Mouse (Mus musculus): Measurements from ENCODE around the gene Atrnl1. TPM values are rescaled to one million over a fixed set of nuclear protein-coding genes. Genes with fewer than 3 reads are reported as not detected.
"Not testable (repeated sequence)": the region's sequence is repeated elsewhere in the genome, so short reads cannot be mapped to it uniquely, and the experiment has no call there.

Gene Atrnl1
- polyA plus RNA-seq, 1 experiment from 2014 or later, result 6.9 TPM

- no peak overlapping the region for H3K9ac ChIP-seq (ENCODE audit: low read length)
- H3K9me3 ChIP-seq (replicated peaks; ENCODE audit: control insufficient read depth, low read length), result no peaks in the 10 kb centered on the region
- H3K4me1 ChIP-seq (ENCODE audit: control insufficient read depth, insufficient read depth, low read length), result no peaks in the 10 kb centered on the region
- no peak overlapping the region for H3K4me3 ChIP-seq (ENCODE audit: low read depth, low read length)
- ATAC-seq (no peak), DNase-seq (ENCODE audit: low spot score) (no peak)
- 0 out of 2 replicates have a peak, but pooled peaks cover 3% of the 10 kb centered on the region for H3K36me3 ChIP-seq (ENCODE audit: control insufficient read depth, insufficient read depth, low read length)
- WGBS, result 91% methylated on average over 13 of the region's 13 CpGs
- H3K27me3 ChIP-seq (replicated peaks; ENCODE audit: control insufficient read depth, insufficient read depth, low read length), result no peaks in the 10 kb centered on the region
- H3K27ac ChIP-seq (ENCODE audit: low read depth, low read length), result no peak overlapping the region
- H3K4me2 ChIP-seq (ENCODE audit: low read length), result no peak overlapping the region
Observed at GRCm38 (mm10) chr19:57970342-57970895, 359.6 kb downstream of the Atrnl1 start.

GRCm38 (mm10) chr19:57975201-57975600 lies 364.4 kb downstream of the Atrnl1 start:
- 95% methylated on average over 6 of the region's 6 CpGs for WGBS
- Histone ChIP-seq H3K36me3 (ENCODE audit: control insufficient read depth, insufficient read depth, low read length) (0 out of 2 replicates have a peak, but pooled peaks cover 3% of the 10 kb centered on the region), H3K9ac (ENCODE audit: low read length) (no peak overlapping the region), H3K4me3 (ENCODE audit: low read depth, low read length) (no peak overlapping the region), H3K27me3 (replicated peaks; ENCODE audit: control insufficient read depth, insufficient read depth, low read length) (no peaks in the 10 kb centered on the region), H3K4me1 (ENCODE audit: control insufficient read depth, insufficient read depth, low read length) (no peaks in the 10 kb centered on the region), H3K4me2 (ENCODE audit: low read length) (no peak overlapping the region), H3K27ac (ENCODE audit: low read depth, low read length) (no peak overlapping the region), H3K9me3 (replicated peaks; ENCODE audit: control insufficient read depth, low read length) (no peaks in the 10 kb centered on the region)
- ATAC-seq (no peak), DNase-seq (ENCODE audit: low spot score) (no peak)

- Histone ChIP-seq H3K4me3 (ENCODE audit: low read depth, low read length) (no peak overlapping the region), H3K27ac (ENCODE audit: low read depth, low read length) (peak overlapping the region; percentile 49), H3K9me3 (replicated peaks; ENCODE audit: control insufficient read depth, low read length) (no peaks in the 10 kb centered on the region), H3K4me2 (ENCODE audit: low read length) (no peak overlapping the region), H3K4me1 (ENCODE audit: control insufficient read depth, insufficient read depth, low read length) (peaks cover 28% of the 10 kb centered on the region), H3K36me3 (ENCODE audit: control insufficient read depth, insufficient read depth, low read length) (no peaks in the 10 kb centered on the region), H3K9ac (ENCODE audit: low read length) (no peak overlapping the region), H3K27me3 (replicated peaks; ENCODE audit: control insufficient read depth, insufficient read depth, low read length) (no peaks in the 10 kb centered on the region)
- DNase-seq (ENCODE audit: low spot score) (peak; percentile 70), ATAC-seq (peak; percentile 61)
- 24% methylated on average over 21 of the region's 21 CpGs for WGBS
Observed at GRCm38 (mm10) chr19:57985918-57986900, 375.4 kb downstream of the Atrnl1 start.

GRCm38 (mm10) chr19:57987696-57988393 lies 377.0 kb downstream of the Atrnl1 start:
- Histone ChIP-seq H3K36me3 (ENCODE audit: control insufficient read depth, insufficient read depth, low read length) (no peaks in the 10 kb centered on the region), H3K4me1 (ENCODE audit: control insufficient read depth, insufficient read depth, low read length) (peaks cover 33% of the 10 kb centered on the region), H3K27me3 (replicated peaks; ENCODE audit: control insufficient read depth, insufficient read depth, low read length) (no peaks in the 10 kb centered on the region), H3K9ac (ENCODE audit: low read length) (no peak overlapping the region), H3K27ac (ENCODE audit: low read depth, low read length) (no peak overlapping the region), H3K4me3 (ENCODE audit: low read depth, low read length) (no peak overlapping the region), H3K9me3 (replicated peaks; ENCODE audit: control insufficient read depth, low read length) (no peaks in the 10 kb centered on the region), H3K4me2 (ENCODE audit: low read length) (no peak overlapping the region)
- ATAC-seq (peak; percentile 50), DNase-seq (ENCODE audit: low spot score) (peak; percentile 87)
- WGBS, result 48% methylated on average over 17 of the region's 17 CpGs

- Histone ChIP-seq H3K4me3 (ENCODE audit: low read depth, low read length) (no peak overlapping the region), H3K27ac (ENCODE audit: low read depth, low read length) (no peak overlapping the region), H3K27me3 (replicated peaks; ENCODE audit: control insufficient read depth, insufficient read depth, low read length) (no peaks in the 10 kb centered on the region), H3K9ac (ENCODE audit: low read length) (no peak overlapping the region), H3K36me3 (ENCODE audit: control insufficient read depth, insufficient read depth, low read length) (no peaks in the 10 kb centered on the region), H3K9me3 (replicated peaks; ENCODE audit: control insufficient read depth, low read length) (no peaks in the 10 kb centered on the region), H3K4me1 (ENCODE audit: control insufficient read depth, insufficient read depth, low read length) (peaks cover 33% of the 10 kb centered on the region), H3K4me2 (ENCODE audit: low read length) (no peak overlapping the region)
- DNase-seq (ENCODE audit: low spot score) (no peak), ATAC-seq (no peak)
- 57% methylated on average over 10 of the region's 10 CpGs for WGBS
Observed at GRCm38 (mm10) chr19:57988559-57989093, 377.8 kb downstream of the Atrnl1 start.

- Histone ChIP-seq H3K36me3 (ENCODE audit: control insufficient read depth, insufficient read depth, low read length) (no peaks in the 10 kb centered on the region), H3K9ac (ENCODE audit: low read length) (no peak overlapping the region), H3K27ac (ENCODE audit: low read depth, low read length) (no peak overlapping the region), H3K4me3 (ENCODE audit: low read depth, low read length) (no peak overlapping the region), H3K9me3 (replicated peaks; ENCODE audit: control insufficient read depth, low read length) (no peaks in the 10 kb centered on the region), H3K4me1 (ENCODE audit: control insufficient read depth, insufficient read depth, low read length) (peaks cover 25% of the 10 kb centered on the region), H3K4me2 (ENCODE audit: low read length) (no peak overlapping the region), H3K27me3 (replicated peaks; ENCODE audit: control insufficient read depth, insufficient read depth, low read length) (no peaks in the 10 kb centered on the region)
- ATAC-seq, result peak; percentile 47
- 33% methylated on average over 14 of the region's 14 CpGs for WGBS
- peak; percentile 47 for DNase-seq (ENCODE audit: low spot score)
Observed at GRCm38 (mm10) chr19:57991099-57991760, 380.4 kb downstream of the Atrnl1 start.

- not testable (repeated sequence) for H3K9ac ChIP-seq (ENCODE audit: low read length); H3K4me2 ChIP-seq (ENCODE audit: low read length); H3K27ac ChIP-seq (ENCODE audit: low read depth, low read length); DNase-seq (ENCODE audit: low spot score); H3K9me3 ChIP-seq (replicated peaks; ENCODE audit: control insufficient read depth, low read length); ATAC-seq; H3K27me3 ChIP-seq (replicated peaks; ENCODE audit: control insufficient read depth, insufficient read depth, low read length); H3K4me3 ChIP-seq (ENCODE audit: low read depth, low read length); H3K36me3 ChIP-seq (ENCODE audit: control insufficient read depth, insufficient read depth, low read length); H3K4me1 ChIP-seq (ENCODE audit: control insufficient read depth, insufficient read depth, low read length)
- 94% methylated on average over 15 of the region's 15 CpGs for WGBS
Observed at GRCm38 (mm10) chr19:57994174-57994833, 383.5 kb downstream of the Atrnl1 start.

GRCm38 (mm10) chr19:57995015-57995414 lies 384.2 kb downstream of the Atrnl1 start:
- 97% methylated on average over 8 of the region's 8 CpGs for WGBS
- no peak for ATAC-seq

More at GRCm38 (mm10) chr19:57995015-57995414, 384.2 kb downstream of the Atrnl1 start:
- no peak overlapping the region for H3K27ac ChIP-seq (ENCODE audit: low read depth, low read length)
- H3K4me3 ChIP-seq (ENCODE audit: low read depth, low read length), result no peak overlapping the region
- H3K9ac ChIP-seq (ENCODE audit: low read length), result no peak overlapping the region
- H3K4me2 ChIP-seq (ENCODE audit: low read length), result no peak overlapping the region
- H3K36me3 ChIP-seq (ENCODE audit: control insufficient read depth, insufficient read depth, low read length), result no peaks in the 10 kb centered on the region
- DNase-seq (ENCODE audit: low spot score), result no peak
- no peaks in the 10 kb centered on the region for H3K9me3 ChIP-seq (replicated peaks; ENCODE audit: control insufficient read depth, low read length)
- H3K27me3 ChIP-seq (replicated peaks; ENCODE audit: control insufficient read depth, insufficient read depth, low read length), result no peaks in the 10 kb centered on the region
- H3K4me1 ChIP-seq (ENCODE audit: control insufficient read depth, insufficient read depth, low read length), result peaks cover 7% of the 10 kb centered on the region; the same call in 1 of the 2 replicates

Data from forebrain, embryonic 14.5 days (tissue).